Mouse (Mus musculus) frontal cortex, adult (tissue): Measurements from ENCODE around the gene Midn.

Source experiments
- ATAC-seq: cut with Nextera tagmentation; 2 replicates; pipeline ENCODE4 v1.9.2; 2017; ENCODE audit warnings: mild to moderate bottlenecking, moderate library complexity, mixed read lengths; ENCODE audit not compliant: low TSS enrichment

Midn gene

GRCm38 (mm10) chr10:80129846-80130245, 18.2 kb upstream of the Midn start:
- no peak for ATAC-seq

- 0 out of 2 replicates have a peak, but pooled peaks have one; percentile 4 for ATAC-seq
Measured at GRCm38 (mm10) chr10:80130403-80131031, 17.6 kb upstream of the Midn start.

GRCm38 (mm10) chr10:80131316-80131951, 16.6 kb upstream of the Midn start:
- ATAC-seq, result peak; percentile 5; the same call in 1 of the 2 replicates

- ATAC-seq, result no peak
Measured at GRCm38 (mm10) chr10:80131952-80132350, 16.1 kb upstream of the Midn start.

GRCm38 (mm10) chr10:80133226-80133849, 14.7 kb upstream of the Midn start:
- ATAC-seq, result no peak

GRCm38 (mm10) chr10:80134421-80134820, 13.7 kb upstream of the Midn start:
- no peak for ATAC-seq

GRCm38 (mm10) chr10:80135161-80135560, 12.9 kb upstream of the Midn start:
- ATAC-seq, result no peak

- no peak for ATAC-seq
Measured at GRCm38 (mm10) chr10:80135641-80136040, 12.4 kb upstream of the Midn start.

- no peak for ATAC-seq
Measured at GRCm38 (mm10) chr10:80136179-80136951, 11.7 kb upstream of the Midn start.

- no peak for ATAC-seq
Measured at GRCm38 (mm10) chr10:80136952-80137625, 11.0 kb upstream of the Midn start.

- no peak for ATAC-seq
Measured at GRCm38 (mm10) chr10:80137626-80138552, 10.2 kb upstream of the Midn start.

- ATAC-seq, result 0 out of 2 replicates have a peak, but pooled peaks have one; percentile 3
Measured at GRCm38 (mm10) chr10:80138553-80139438, 9.3 kb upstream of the Midn start, which contains the start of gene Atp5d. Gene Atp5d (plus strand): TSS chr10:80138632.

- ATAC-seq, result no peak
Measured at GRCm38 (mm10) chr10:80139439-80139775, 8.7 kb upstream of the Midn start.

- no peak for ATAC-seq
Measured at GRCm38 (mm10) chr10:80139975-80140665, 8.0 kb upstream of the Midn start.

GRCm38 (mm10) chr10:80140666-80141035, 7.4 kb upstream of the Midn start, which contains the start of gene Cbarp:
Gene Cbarp (minus strand): TSS chr10:80140835.
- no peak for ATAC-seq

GRCm38 (mm10) chr10:80141243-80141642, 6.8 kb upstream of the Midn start:
- ATAC-seq, result peak; percentile 54

- peak; percentile 62 for ATAC-seq
Measured at GRCm38 (mm10) chr10:80141786-80142529, 6.1 kb upstream of the Midn start.

GRCm38 (mm10) chr10:80142530-80142925, 5.5 kb upstream of the Midn start:
- no peak for ATAC-seq
